Mouse (Mus musculus): ENCODE results near the gene Cers1. TPM values are rescaled to one million over a fixed set of nuclear protein-coding genes. Genes with fewer than 3 reads are reported as not detected.

Cers1 gene
- 10 to 100 TPM; 16.5 to 25.1 (median 20.2) TPM for total RNA-seq (2022)

DNA sequence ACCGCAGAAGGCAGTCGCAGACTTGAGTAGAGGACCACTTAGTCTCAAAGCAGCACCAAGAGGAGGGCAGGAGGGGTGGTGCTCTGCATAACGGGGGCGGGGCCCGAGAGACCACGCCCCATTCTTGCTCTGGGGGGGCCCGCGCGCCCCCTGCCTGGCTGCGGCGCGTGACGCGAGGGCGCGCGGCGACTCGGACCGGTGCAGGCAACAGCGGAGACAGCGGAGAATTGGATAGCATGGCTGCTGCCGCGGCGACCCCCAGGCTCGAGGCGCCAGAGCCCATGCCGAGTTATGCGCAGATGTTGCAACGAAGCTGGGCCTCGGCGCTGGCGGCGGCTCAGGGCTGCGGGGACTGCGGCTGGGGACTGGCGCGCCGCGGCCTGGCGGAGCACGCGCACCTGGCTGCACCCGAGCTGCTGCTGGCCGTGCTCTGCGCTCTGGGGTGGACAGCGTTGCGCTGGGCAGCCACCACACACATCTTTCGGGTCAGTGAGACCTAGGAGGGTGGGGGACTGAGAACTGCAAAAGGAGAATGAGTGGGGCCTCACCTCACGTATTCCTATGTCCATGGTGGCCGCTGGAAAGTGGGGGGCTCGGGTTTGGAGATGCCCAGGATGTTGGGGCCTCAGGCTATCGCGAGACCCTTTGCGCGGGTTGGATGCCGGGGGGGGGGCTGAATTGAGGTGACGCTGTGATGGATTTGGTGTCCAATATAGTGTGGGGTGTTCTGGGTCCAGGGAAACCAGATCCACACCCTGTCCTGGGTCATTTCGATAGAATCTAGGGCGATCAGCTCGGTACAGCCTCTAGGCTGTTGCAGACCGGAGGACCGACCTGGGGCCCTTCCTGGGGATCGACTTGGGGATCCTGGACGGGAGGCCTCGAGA, at the start of gene Cers1:
Gene Cers1 (plus strand): TSS at position 152 of the 887 bp plus-strand sequence.
- DNase-seq (ENCODE audit: low spot score in 2 of 2): peak; percentile 63 to 77

DNA sequence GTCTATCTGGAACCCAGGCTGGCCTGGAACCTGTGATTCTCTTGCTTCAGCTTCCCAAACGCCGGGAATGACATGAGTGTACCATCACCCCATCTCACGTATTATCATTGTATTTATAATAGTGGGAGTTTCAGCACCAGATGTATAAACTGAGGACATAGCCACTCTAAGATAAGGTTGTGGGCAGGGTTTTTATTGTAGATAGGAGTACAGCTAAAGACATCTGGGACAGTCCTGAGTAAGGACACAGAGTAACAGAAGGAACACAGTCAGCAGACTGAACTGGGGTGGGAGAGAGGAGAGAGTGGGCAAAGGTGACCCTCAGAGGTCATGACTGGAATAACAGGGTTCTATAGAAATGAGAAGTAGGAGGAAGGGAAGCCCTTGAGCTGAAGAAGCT, 47.9 kb upstream of the Cers1 start:
- DNase-seq (ENCODE audit: low spot score in 2 of 2): no peak

- no peak for DNase-seq (ENCODE audit: low spot score in 2 of 2)
Observed at GRCm38 (mm10) chr8:70268311-70268710, 47.3 kb upstream of the Cers1 start.

DNA sequence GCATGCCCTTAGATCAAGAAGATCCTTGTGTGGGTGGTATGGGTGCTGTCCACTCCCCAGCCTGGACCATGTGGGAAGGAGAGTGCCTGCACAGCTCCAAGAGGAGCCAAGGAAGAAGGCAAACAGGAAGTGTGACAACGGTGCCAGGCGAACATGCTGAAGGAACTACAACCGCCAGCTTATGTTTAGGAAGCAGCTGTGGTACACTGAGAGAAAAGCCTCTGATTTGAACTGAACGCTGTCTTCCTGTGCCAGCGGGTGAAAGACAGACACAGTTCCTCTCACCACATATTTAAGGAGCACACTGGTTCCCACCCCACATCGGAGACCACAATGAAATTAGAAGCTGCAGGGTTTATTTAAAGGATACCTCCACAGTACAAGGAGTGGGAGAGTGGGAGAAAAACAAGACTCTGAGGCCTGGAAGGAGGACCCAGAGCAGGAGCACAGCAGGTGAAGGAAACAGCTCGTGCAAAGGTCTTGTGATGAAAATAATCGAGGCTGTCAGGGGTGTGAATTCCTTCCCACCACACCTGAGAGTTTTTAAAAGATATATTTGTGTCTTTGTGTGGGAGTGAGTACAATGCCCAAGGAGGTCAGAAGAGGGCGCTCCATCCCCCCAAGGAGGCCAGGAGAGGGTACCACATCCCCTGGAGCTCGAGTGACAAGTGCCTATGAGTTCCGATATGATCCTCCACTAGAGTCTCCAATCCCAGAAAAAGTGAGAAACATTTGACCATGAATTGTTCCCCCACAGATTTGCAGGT, 46.6 kb upstream of the Cers1 start:
- no peak for DNase-seq (ENCODE audit: low spot score in 2 of 2)

- DNase-seq (ENCODE audit: low spot score in 2 of 2): no peak
Observed at GRCm38 (mm10) chr8:70272949-70273348, 42.6 kb upstream of the Cers1 start.

DNA sequence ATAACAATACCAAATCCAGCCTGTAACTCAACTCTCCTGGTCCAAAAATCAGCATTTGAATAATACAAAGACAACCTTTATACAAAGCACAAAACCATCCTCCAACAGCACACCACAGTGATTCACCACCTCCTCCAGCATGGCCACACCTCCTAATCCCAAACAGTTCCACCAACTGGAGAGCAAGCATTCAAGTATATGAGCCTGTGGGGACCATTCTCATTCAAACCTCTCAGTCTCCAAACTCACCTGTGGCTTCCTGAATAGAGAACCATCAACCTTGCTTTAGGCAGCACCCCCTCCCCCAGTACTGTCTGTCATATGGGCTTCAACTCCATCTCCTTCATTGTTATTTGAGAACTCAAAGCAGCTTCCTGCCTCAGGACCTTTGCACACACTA, 41.2 kb upstream of the Cers1 start:
- no peak for DNase-seq (ENCODE audit: low spot score in 2 of 2)

DNA sequence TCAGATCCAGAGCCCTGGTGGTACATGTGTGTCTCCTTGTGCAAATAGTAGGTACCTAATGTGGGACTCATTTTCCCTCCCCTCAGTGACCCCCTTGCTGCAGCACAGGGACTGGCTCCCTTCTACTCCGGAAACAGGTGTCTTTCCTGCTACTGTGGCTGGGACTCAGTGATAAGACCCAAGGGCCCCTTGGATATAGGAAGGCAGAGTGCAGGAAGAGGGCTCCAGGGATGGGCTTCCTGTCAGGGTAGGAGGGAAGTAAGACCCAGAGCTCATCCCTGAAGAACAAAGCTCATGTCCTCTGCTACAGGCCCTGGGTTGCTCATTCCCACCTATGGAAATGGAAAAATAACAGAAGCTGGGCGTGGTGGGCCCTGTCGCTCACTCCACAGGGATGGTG, 39.1 kb upstream of the Cers1 start:
- no peak for DNase-seq (ENCODE audit: low spot score in 2 of 2)

- DNase-seq (ENCODE audit: low spot score in 2 of 2): no peak
Observed at GRCm38 (mm10) chr8:70278175-70278574, 37.4 kb upstream of the Cers1 start.

GRCm38 (mm10) chr8:70279266-70279665, 36.3 kb upstream of the Cers1 start:
- DNase-seq (ENCODE audit: low spot score in 2 of 2): no peak

DNA sequence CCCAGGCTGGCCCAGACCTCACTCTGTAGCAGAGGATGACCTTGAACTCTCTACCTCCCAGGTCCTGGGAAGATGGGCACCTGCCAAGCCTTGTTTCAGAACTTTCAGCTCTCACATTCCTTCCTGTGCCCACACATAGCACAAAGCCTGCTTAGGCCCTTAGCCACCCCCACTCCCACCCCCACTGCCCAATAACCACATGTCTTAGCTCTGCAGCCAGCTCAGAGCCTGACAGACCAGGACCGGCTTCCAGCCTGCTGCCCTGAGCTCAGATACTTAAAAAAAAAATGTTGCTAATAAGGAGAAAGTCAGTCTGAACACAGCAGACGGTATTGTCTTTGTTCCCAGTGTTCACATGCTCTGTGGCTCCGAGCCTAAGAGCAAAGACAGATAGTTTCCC, 34.6 kb upstream of the Cers1 start:
- DNase-seq (ENCODE audit: low spot score in 2 of 2): no peak

DNA sequence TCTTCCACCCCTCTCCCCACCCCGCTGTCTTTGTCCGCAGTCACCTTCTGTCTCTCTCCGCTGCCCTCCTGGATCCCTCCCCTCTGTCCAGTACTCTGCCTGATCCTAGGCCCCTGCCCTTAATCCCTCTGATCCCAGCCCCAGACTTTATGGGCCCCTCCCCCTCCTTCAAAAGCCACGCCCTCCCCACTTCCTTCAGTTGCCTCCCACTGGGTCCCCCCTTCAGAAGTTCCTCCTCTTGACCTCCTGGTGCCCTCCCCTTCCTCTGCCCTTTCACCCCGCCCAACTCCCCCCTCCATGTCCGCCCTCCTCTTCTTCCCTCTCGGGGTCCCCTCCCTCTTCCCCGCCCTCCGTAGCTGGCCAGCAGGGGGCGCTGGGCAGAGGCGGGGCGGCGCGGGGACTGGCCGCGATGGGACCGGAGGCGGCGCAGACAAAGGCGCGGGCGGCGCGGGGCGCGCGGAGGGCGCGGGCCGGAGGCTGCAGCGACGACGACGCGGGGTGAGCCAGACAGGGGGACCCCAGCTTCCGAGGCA, 32.9 kb upstream of the Cers1 start, which contains the start of gene Homer3:
Gene Homer3 (plus strand): TSS at position 225 of the 533 bp plus-strand sequence.
- DNase-seq (ENCODE audit: low spot score in 2 of 2): peak; percentile 85 to 87

DNA sequence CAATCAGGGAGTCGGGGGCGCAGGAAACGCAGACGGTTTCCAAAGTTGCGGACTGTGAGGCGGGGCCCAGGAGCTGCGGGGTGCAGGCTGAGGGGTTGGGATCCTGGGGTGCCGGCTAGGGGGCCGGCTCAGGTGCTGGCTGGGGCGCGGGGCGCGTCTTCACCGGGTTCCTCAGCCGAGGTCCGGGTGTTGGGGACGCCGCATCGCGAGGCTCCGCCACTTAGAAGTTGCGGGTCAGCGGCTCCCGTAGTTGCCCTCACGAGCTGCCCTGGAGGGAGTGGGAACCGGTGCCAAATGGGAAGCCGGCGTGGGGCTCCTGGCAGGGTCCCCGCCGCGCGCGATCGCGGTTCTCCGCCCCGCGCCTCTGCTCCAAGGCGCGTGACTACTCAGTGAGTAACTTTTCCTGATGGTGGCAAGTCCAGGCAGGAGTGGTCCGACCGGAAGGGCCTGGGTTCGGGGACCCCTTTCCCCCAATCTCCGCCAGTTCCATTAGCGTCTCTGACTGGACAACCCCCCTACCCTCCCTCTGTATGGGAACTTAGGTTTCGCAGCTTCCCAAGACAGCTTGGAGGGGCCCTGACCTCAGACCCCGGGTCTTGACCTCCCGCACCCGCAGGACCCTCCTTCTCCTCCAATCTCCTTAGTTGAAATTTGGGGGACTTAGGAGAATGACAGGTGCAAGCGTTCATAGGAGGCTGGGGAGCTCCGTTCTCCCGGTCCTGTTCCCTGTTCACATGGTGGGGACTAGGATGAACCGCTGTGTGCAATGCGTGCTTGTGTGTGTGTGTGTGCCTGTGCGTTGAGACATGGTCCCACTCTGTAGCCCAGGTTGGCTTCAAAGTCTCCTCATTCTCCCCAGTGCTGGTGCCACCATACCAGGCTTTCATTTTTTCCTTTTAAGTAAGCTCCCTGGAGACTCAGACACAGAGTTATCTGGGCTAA, 32.2 kb upstream of the Cers1 start:
- peak in 1 of 2 experiments; percentile 31 for DNase-seq (ENCODE audit: low spot score in 2 of 2)

DNA sequence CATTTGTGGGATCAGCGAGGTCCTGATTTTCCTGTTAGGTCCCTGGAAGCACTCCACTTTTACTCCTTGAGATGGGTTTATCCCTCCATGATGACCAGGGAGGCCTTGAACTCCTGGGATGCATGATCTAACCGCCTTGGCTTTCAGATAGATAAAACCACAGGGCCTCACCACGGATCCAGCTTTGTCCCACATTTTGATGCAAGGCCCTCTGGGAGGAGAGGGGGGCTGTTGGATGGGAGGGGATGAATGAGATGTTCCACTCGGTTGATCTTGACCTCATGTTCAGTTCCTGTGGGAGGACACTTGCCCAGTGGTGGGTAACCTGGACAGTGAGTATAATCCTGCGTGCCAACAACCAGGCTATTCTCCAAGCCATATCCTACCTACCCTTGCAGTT, 31.2 kb upstream of the Cers1 start:
- no peak for DNase-seq (ENCODE audit: low spot score in 2 of 2)

- no peak for DNase-seq (ENCODE audit: low spot score in 2 of 2)
Observed at GRCm38 (mm10) chr8:70285304-70285703, 30.3 kb upstream of the Cers1 start.

DNA sequence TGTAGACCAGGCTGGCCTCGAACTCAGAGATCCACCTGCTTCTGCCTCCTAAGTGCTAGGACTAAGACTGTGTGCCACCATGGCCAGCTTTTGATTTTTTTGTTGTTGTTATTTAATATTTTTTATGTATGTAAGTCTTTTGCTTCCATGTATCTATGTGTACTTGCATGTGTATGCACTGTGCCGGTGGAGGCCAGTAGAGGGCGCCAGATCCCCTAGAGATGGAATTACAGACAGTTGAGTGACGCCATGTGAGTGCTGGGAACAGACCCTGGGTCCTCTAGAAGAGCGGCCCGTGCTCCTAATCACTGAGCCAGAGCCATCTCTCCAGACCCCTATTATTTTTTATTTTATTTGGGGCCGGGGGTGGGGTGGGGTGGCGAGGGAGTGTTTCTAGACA, 28.8 kb upstream of the Cers1 start:
- DNase-seq (ENCODE audit: low spot score in 2 of 2): no peak

DNA sequence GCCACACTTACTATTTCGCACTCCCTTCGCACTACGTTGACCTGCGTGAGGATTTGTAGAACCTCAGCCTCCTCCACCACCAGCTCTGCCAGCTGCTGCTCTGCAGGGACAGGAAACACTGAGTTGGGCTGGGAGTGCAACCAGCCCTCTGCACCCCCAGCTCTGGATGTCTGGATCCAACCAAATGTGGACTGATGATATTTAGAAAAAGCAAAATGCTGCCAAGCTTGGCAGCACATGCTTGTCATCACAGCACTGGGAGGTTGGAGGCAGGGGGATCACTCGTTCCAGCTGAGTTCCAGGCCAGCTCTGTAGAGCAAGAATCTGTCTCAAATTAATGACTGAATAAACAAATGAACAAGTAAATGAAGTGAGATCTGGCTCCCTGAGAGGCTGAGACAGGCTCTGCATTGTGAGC, 21.6 kb upstream of the Cers1 start:
- DNase-seq (ENCODE audit: low spot score in 2 of 2): no peak

DNA sequence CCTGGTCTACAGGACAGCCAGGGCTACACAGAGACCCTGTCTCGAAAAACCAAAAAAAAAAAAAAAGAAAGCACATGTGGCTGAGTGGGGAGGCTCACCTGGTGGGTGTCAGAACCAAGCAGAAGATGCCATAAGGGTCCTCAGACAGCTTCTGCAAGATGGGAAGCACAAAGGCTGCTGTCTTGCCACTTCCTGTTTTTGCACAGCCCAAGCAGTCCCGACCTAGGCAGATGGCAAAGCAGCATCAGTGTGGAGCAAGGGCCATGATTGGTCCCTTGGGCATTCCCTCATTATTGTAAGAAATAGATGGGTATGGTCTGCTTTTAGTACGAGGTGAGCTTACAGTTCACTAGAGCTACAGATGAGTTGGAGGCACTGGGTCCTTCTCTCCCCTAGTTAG, 14.7 kb upstream of the Cers1 start:
- no peak for DNase-seq (ENCODE audit: low spot score in 2 of 2)

- peak; percentile 85 to 88 for DNase-seq (ENCODE audit: low spot score in 2 of 2)
Observed at GRCm38 (mm10) chr8:70302358-70302890, 13.2 kb upstream of the Cers1 start, which contains the start of the genes Ddx49 and Cope. TSS of gene Ddx49 (minus strand) at chr8:70302489. TSS of gene Cope (plus strand) at chr8:70302518.

GRCm38 (mm10) chr8:70302901-70303300, 12.7 kb upstream of the Cers1 start:
- no peak for DNase-seq (ENCODE audit: low spot score in 2 of 2)

DNA sequence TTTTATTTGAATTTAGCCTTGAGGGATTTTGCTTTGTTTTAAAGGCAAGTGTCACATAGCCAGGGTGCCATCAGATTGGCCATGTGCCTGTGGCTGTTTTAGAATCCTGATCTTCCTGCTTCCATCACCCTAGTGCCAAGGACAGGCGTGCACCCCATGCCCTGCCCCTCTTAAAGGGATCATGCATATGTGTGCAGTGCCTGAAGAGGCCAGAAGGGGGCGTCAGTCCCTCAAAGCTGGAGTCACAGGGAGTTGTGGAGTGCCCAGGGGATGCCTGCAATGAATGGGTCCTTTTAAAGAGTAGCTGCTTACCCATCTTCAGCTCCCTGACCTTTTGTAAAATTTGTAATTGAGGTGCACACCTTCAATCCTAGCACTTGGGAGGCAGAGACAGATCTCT, 6.3 kb upstream of the Cers1 start:
- DNase-seq (ENCODE audit: low spot score in 2 of 2): no peak

GRCm38 (mm10) chr8:70313399-70313798, 2.2 kb upstream of the Cers1 start:
- DNase-seq (ENCODE audit: low spot score in 2 of 2): peak; percentile 89 to 95
